Mouse (Mus musculus) neural tube, embryonic 11.5 days (tissue): ENCODE data around the gene Ctbs. TPM values are rescaled to one million over a fixed set of nuclear protein-coding genes. Genes with fewer than 3 reads are reported as not detected.

ENCODE experiments used
- ATAC-seq: fragments of 200-750 bp; cut with Nextera tagmentation; 2 replicates; pipeline ENCODE4 v1.8.0; 2017; ENCODE audit warnings: moderate number of reproducible peaks, mild to moderate bottlenecking, moderate TSS enrichment, moderate library complexity; ENCODE audit not compliant: insufficient read depth, low FRiP score, low TSS enrichment
- DNase-seq: peaks from one replicate; pipeline ENCODE4 v3.0.0-alpha.2; 2015; ENCODE audit warnings: low spot score
- H3K27ac ChIP-seq: fragments of 300-500 bp; sonication (generic); 2 replicates; pipeline ENCODE4 v1.5.1; 2014; ENCODE audit warnings: low read depth, mild to moderate bottlenecking, low read length
- H3K27me3 ChIP-seq: fragments of 300-500 bp; sonication (generic); 2 replicates; pipeline ENCODE4 v1.6.1; 2014; ENCODE audit warnings: mild to moderate bottlenecking, low read length, mixed read lengths; ENCODE audit not compliant: control insufficient read depth, insufficient read depth
- H3K36me3 ChIP-seq: fragments of 300-500 bp; sonication (generic); 2 replicates; pipeline ENCODE4 v1.6.1; 2014; ENCODE audit warnings: mild to moderate bottlenecking, low read length, moderate library complexity, mixed read lengths; ENCODE audit not compliant: control insufficient read depth, insufficient read depth
- H3K4me1 ChIP-seq: fragments of 300-500 bp; sonication (generic); 2 replicates; pipeline ENCODE4 v1.6.1; 2014; ENCODE audit warnings: low read length, mixed read lengths; ENCODE audit not compliant: control insufficient read depth, insufficient read depth
- H3K4me2 ChIP-seq: fragments of 300-500 bp; sonication (generic); 2 replicates; pipeline ENCODE4 v1.6.1; 2014; ENCODE audit warnings: low read depth, mild to moderate bottlenecking, moderate library complexity
- H3K4me3 ChIP-seq: fragments of 300-500 bp; sonication (generic); 2 replicates; pipeline ENCODE4 v1.5.1; 2014; ENCODE audit warnings: low read depth, low read length
- H3K9ac ChIP-seq: fragments of 300-500 bp; sonication (generic); 2 replicates; pipeline ENCODE4 v1.6.1; 2014; ENCODE audit warnings: mild to moderate bottlenecking, low read length
- H3K9me3 ChIP-seq: fragments of 300-500 bp; sonication (generic); 2 replicates; pipeline ENCODE4 v1.6.1; 2016; ENCODE audit warnings: low read length; ENCODE audit not compliant: control insufficient read depth
- WGBS: fragments of 180-500 bp; shearing (Covaris S2); extraction: QIAGEN DNeasy Blood & Tissue Kit; methylation state at CpG from one replicate; pipeline ENCODE4 v1.1.7; 2014; 5-methylcytosine and 5-hydroxymethylcytosine counted together
- polyA plus RNA-seq: library from polyadenylated mRNA; unstranded; fragments of >200 nt; fragmentation: Nextera tagmentation; extraction: Ambion mirVana; gene quantifications from 2 replicates; pipeline ENCODE4 v1.2.1, GENCODE M21; 2014

Ctbs gene
- polyA plus RNA-seq, 1 experiment from 2014 or later = 5.3 TPM

- Histone ChIP-seq H3K4me2 (no peak overlapping the region), H3K4me1 (no peaks in the 10 kb centered on the region), H3K36me3 (no peaks in the 10 kb centered on the region), H3K4me3 (no peak overlapping the region), H3K9ac (no peak overlapping the region), H3K27ac (no peak overlapping the region), H3K9me3 (no peaks in the 10 kb centered on the region), H3K27me3 (no peaks in the 10 kb centered on the region)
- no peak for DNase-seq
- ATAC-seq = no peak
- WGBS = 91% methylated on average over 7 of the region's 7 CpGs
These were observed 37.1 kb upstream of the Ctbs start for GRCm38 (mm10) chr3:146412480-146412879.

GRCm38 (mm10) chr3:146413016-146413415 lies 36.6 kb upstream of the Ctbs start:
- H3K4me2 ChIP-seq = no peak overlapping the region
- no peaks in the 10 kb centered on the region for H3K36me3 ChIP-seq
- DNase-seq (no peak), ATAC-seq (no peak)
- no peaks in the 10 kb centered on the region for H3K27me3 ChIP-seq
- H3K4me3 ChIP-seq = no peak overlapping the region
- H3K27ac ChIP-seq = no peak overlapping the region
- no peak overlapping the region for H3K9ac ChIP-seq
- no peaks in the 10 kb centered on the region for H3K9me3 ChIP-seq
- no peaks in the 10 kb centered on the region for H3K4me1 ChIP-seq
- WGBS = 93% methylated on average over 13 of the region's 13 CpGs

GRCm38 (mm10) chr3:146413992-146414391 lies 35.6 kb upstream of the Ctbs start:
- Histone ChIP-seq H3K9me3 (no peaks in the 10 kb centered on the region), H3K4me3 (no peak overlapping the region), H3K4me2 (no peak overlapping the region), H3K4me1 (no peaks in the 10 kb centered on the region), H3K36me3 (no peaks in the 10 kb centered on the region), H3K27me3 (no peaks in the 10 kb centered on the region), H3K9ac (no peak overlapping the region), H3K27ac (no peak overlapping the region)
- WGBS = 92% methylated on average over 4 of the region's 4 CpGs
- no peak for ATAC-seq
- DNase-seq = no peak

GRCm38 (mm10) chr3:146414555-146414954 lies 35.0 kb upstream of the Ctbs start:
- DNase-seq (no peak), ATAC-seq (no peak)
- no peak overlapping the region for H3K9ac ChIP-seq
- no peaks in the 10 kb centered on the region for H3K4me1 ChIP-seq
- no peak overlapping the region for H3K27ac ChIP-seq
- no peak overlapping the region for H3K4me2 ChIP-seq
- no peak overlapping the region for H3K4me3 ChIP-seq
- no peaks in the 10 kb centered on the region for H3K9me3 ChIP-seq
- H3K36me3 ChIP-seq = no peaks in the 10 kb centered on the region
- H3K27me3 ChIP-seq = no peaks in the 10 kb centered on the region
- 93% methylated on average over 12 of the region's 12 CpGs for WGBS

- Histone ChIP-seq H3K4me3 (no peak overlapping the region), H3K4me2 (no peak overlapping the region), H3K4me1 (no peaks in the 10 kb centered on the region), H3K9me3 (no peaks in the 10 kb centered on the region), H3K27me3 (no peaks in the 10 kb centered on the region), H3K9ac (no peak overlapping the region), H3K27ac (no peak overlapping the region), H3K36me3 (no peaks in the 10 kb centered on the region)
- DNase-seq = no peak
- ATAC-seq = no peak
- 96% methylated on average over 8 of the region's 8 CpGs for WGBS
These were observed 31.7 kb upstream of the Ctbs start for GRCm38 (mm10) chr3:146417873-146418272.

GRCm38 (mm10) chr3:146418901-146419300 lies 30.7 kb upstream of the Ctbs start:
- Histone ChIP-seq H3K9me3 (no peaks in the 10 kb centered on the region), H3K4me3 (no peak overlapping the region), H3K27me3 (no peaks in the 10 kb centered on the region), H3K4me1 (no peaks in the 10 kb centered on the region), H3K36me3 (no peaks in the 10 kb centered on the region), H3K9ac (no peak overlapping the region), H3K4me2 (no peak overlapping the region), H3K27ac (no peak overlapping the region)
- WGBS = 92% methylated on average over 7 of the region's 7 CpGs
- no peak for ATAC-seq
- DNase-seq = no peak

- H3K27me3 ChIP-seq = no peaks in the 10 kb centered on the region
- H3K4me2 ChIP-seq = no peak overlapping the region
- no peak for ATAC-seq
- H3K4me3 ChIP-seq = no peak overlapping the region
- no peaks in the 10 kb centered on the region for H3K9me3 ChIP-seq
- H3K36me3 ChIP-seq = no peaks in the 10 kb centered on the region
- no peaks in the 10 kb centered on the region for H3K4me1 ChIP-seq
- H3K27ac ChIP-seq = no peak overlapping the region
- WGBS = 93% methylated on average over 9 of the region's 9 CpGs
- no peak overlapping the region for H3K9ac ChIP-seq
- no peak for DNase-seq
These were observed 30.1 kb upstream of the Ctbs start for GRCm38 (mm10) chr3:146419534-146419933.

GRCm38 (mm10) chr3:146419992-146420537 lies 29.5 kb upstream of the Ctbs start:
- H3K36me3 ChIP-seq = no peaks in the 10 kb centered on the region
- H3K4me2 ChIP-seq = no peak overlapping the region
- ATAC-seq = no peak
- H3K27me3 ChIP-seq = no peaks in the 10 kb centered on the region
- H3K27ac ChIP-seq = no peak overlapping the region
- H3K9me3 ChIP-seq = no peaks in the 10 kb centered on the region
- WGBS = 95% methylated on average over 15 of the region's 15 CpGs
- H3K4me1 ChIP-seq = no peaks in the 10 kb centered on the region
- no peak overlapping the region for H3K4me3 ChIP-seq
- DNase-seq = no peak
- H3K9ac ChIP-seq = no peak overlapping the region

GRCm38 (mm10) chr3:146421787-146422186 lies 27.8 kb upstream of the Ctbs start:
- H3K27me3 ChIP-seq = no peaks in the 10 kb centered on the region
- no peaks in the 10 kb centered on the region for H3K4me1 ChIP-seq
- ATAC-seq = no peak
- H3K9me3 ChIP-seq = no peaks in the 10 kb centered on the region
- 52% methylated on average over 8 of the region's 8 CpGs for WGBS
- no peaks in the 10 kb centered on the region for H3K36me3 ChIP-seq
- H3K9ac ChIP-seq = no peak overlapping the region
- DNase-seq = no peak
- no peak overlapping the region for H3K27ac ChIP-seq
- no peak overlapping the region for H3K4me2 ChIP-seq
- H3K4me3 ChIP-seq = no peak overlapping the region
